Mouse (Mus musculus) spleen, postnatal 10 days (tissue): ENCODE data around the gene Gm10358.
"Not testable (repeated sequence)": the region's sequence is repeated elsewhere in the genome, so short reads cannot be mapped to it uniquely, and the experiment has no call there.

Source experiments
- DNase-seq, 2 experiments: peaks; one replicate each; pipeline ENCODE4 v3.0.0; 2021 to 2022; ENCODE audit warnings: low spot score in 2 of 2

The Gm10358 gene

GRCm38 (mm10) chr8:75406489-75406888 is at the start of gene Gm10358:
Gene Gm10358 (minus strand): TSS chr8:75406589.
- DNase-seq, result no peak

- no peak for DNase-seq
These were observed 42.0 kb upstream of the Gm10358 start, which contains the start of gene Iqcm for GRCm38 (mm10) chr8:75448394-75448793. Gene Iqcm (plus strand): TSS chr8:75448694.

- not testable (repeated sequence) for DNase-seq
These were observed 9.3 kb upstream of the Gm10358 start for GRCm38 (mm10) chr8:75415696-75416095.

DNA sequence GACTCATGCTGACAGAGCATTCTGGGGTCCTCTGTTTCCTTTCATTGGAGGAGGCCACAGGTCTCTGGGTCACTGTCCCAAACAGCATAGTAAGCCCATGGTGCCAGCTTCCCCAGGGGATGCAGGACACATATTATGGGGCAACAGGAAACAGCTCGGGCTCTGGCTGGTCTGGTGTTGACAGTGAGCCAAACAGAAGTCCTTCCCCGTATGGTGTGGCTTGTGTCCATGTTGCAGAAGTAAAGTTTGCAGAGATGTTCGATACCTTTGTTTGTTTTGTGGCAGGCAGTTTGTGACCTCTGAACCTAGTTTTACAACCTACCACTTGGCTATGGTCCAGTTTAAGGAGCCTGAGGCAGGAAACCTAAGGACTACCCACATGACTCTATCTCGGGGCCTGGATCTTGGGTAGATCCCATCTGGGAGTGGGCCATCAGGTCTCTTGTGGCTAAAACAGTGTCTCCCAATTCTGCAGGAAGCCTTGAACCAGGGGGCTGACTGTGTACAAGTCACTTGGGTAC is 21.6 kb downstream of the Gm10358 start:
- no peak for DNase-seq

DNA sequence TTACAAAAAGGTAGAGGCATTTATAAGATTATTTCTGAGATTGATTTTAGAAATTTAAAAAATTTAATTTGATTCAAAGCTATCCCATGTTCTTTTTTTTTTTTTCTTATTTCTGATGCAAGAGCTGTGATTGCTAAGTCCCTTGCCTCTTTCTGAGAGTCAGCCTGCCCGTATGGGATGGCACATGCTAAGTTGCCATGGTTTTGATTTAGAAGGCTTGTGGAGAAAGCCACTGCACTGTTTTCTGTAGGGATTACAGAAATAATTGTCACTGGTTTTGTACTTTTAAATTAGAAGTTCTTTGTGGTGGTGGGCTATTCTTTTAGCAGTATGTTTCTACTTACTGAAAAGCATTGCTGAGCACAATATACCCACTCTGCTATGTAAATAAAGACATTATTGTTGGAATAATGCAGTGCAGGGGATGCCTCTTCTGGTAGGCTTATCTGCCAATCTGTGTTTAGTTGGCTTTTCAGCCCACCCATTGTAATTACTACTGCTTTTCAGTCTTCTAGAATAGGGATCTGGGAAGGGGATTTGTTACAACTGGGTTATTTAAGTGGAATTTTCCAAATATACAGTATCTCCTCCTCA is 30.8 kb downstream of the Gm10358 start:
- no peak for DNase-seq

DNA sequence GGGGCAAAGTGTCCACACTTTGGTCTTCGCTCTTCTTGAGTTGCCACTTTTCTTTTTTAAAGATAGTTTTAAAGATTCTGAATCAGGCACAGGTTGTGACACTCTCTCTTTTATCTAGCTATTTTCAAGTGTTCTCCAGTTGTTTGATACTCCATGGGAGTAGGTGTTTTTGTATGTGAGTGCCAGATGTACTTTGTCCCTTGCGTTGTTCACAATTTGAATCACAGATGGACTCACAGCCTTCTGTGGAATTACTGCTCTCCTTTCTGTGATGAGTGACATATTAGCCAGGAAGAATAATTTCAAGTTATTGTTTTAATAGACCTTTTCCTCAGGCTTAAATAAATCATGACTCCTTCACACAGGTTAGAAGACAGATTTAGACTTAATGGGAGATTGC is 34.4 kb downstream of the Gm10358 start:
- DNase-seq, result no peak
